Mouse (Mus musculus): Measurements from ENCODE around the gene Cnot6l.

GRCm38 (mm10) chr5:96130683-96131082 is 33.3 kb downstream of the Cnot6l start:
- TF ChIP-seq POLR2A (IDR thresholded peaks at IDR 0.05; ENCODE audit: insufficient read depth, low read depth, low read length): no peak
- no peak for TF ChIP-seq CTCF (IDR thresholded peaks at IDR 0.05; ENCODE audit: insufficient read depth, low read depth, low read length)
